Mouse (Mus musculus) kidney, adult 18-20 months (tissue): ENCODE results near the gene Pls1.

Source experiments
- DNase-seq: peaks from one replicate; pipeline ENCODE4 v3.0.0; 2021

The Pls1 gene

DNA sequence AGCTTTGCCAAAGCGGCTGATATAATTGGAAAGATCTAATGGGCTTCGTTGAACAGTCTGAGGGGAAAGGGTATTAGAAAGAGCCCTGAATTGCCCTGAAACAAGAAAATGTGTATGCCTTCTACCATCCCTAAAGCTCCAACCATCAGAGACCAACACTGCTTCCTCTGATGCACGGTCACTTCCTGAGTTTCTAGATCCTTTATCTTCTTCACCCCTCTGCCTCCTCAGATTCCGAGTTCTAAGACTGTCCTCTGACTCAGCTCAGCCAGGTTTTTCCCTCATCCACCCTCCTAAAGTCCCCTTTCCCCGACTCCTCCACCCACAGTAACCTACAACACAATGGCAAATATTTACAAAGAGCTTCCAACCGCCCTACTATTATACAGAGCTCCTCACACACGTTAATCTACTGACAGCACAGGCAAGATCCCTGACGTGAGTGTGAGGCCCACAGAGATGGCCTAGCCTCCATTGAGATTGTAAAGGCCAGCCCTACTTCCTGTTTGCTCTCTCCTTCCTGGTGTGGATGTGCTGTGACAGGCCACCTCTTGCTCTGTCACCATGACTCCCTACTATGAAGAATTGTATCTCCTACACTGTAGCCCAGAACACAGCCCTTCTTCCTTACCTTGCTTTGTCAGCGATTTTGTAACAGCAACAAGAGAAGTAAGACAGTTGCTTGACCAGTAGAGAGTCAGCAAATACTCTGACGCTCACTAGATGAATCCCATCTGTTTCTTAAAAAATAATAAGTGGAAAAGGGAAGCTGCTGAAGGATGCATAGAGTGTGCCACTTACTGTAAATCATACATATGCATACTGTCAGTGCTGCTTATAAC is 43.3 kb downstream of the Pls1 start:
- no peak for DNase-seq

DNA sequence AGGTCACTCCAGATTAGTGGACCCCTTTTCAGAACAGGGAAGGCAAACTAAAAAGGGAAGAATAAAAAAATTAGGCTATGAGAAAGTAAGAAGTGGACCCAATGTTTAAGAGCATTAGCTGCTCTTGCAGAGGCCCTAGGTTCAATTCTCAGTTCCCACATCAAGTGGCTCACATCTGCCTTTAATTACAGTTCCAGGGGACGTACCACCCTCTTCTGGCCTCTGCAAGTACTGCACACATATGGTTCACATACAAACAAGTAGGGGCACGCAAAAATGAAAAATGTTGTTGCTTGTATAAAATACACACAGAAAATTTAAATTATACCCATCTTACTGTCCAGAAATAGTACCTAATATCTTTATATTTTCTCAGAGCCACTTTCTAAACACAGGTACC is 48.8 kb downstream of the Pls1 start:
- DNase-seq: no peak

DNA sequence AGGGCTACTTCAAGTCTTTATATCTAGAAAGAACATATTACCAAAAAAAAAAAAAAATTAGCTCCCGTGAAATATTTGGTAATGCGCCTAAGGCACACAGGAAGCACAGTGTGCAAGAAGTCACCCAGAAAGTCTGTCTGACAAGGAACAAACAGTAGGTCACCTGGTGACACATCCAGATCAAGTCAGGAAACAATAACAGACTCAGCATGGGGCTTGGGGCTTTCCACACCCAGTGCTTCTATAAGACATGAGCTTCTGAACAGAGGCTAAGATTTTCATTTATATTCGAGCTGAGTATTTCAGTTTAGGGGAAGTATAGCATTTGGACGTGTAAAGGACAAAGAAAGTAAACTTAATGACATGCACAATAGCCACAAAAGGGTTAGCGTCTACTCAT is 49.3 kb downstream of the Pls1 start:
- DNase-seq: no peak

- peak; percentile 49 for DNase-seq
These were observed 49.9 kb downstream of the Pls1 start for GRCm38 (mm10) chr9:95795077-95795784.

DNA sequence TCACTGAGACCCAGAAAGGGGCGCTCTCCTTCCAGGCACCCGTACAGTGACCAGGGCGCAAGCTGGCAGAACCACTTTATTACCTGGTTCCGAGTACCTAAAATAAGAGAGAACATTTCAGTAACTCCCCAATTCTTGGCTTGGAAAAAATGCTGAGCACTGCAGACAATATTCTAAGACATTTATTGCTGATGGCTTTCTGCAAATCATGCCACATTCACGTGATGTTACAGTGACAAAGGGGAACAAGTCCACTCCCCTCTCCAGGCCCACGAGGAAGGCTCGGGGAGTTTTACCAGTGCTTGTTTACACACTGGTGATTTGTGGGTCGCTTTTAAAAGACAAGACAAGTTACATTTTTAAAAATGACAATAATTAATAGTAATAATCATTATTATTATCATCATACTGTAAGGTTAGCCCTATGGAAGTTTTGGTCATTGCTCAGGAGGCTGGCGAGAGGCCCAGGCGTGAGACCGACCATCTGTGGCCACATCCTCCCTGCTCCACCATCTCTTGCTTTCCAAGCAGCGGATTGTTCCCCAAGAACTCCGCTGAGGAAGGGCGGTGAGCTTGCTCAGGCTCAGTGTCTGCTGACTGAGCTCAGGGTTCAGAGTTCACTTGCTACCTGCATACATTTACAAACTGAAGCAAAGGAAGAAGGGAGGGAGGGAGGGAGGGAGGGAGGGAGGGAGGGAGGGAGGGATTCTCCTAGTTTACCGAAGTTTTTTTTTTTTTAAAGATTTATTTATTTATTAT is 50.9 kb downstream of the Pls1 start:
- peak; percentile 58 for DNase-seq

GRCm38 (mm10) chr9:95784888-95785511 is 60.1 kb downstream of the Pls1 start:
- no peak for DNase-seq

- DNase-seq: no peak
These were observed 61.3 kb downstream of the Pls1 start for GRCm38 (mm10) chr9:95783646-95784293.

- no peak for DNase-seq
These were observed 73.4 kb downstream of the Pls1 start for GRCm38 (mm10) chr9:95771671-95772070.

DNA sequence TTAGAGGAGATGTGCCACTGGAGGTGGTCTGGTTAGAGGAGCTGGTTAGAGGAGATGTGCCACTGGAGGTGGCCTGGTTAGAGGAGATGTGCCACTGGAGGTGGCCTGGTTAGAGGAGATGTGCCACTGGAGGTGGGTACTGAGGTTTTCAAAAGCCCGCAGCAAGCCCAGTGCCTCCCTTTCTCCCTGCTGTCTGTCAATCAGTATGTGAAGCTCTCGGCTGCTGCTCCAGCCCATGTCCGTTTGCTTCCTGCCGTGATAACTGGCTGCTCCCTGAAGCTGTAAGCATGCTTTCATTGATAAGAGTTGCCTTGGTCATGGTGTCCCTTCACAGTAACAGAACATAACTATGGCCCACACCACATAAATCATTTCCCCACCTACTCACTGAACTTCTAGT is 81.9 kb downstream of the Pls1 start:
- no peak for DNase-seq

GRCm38 (mm10) chr9:95762228-95762627 is 82.9 kb downstream of the Pls1 start:
- no peak for DNase-seq

GRCm38 (mm10) chr9:95761381-95761780 is 83.7 kb downstream of the Pls1 start:
- DNase-seq: peak; percentile 32

DNA sequence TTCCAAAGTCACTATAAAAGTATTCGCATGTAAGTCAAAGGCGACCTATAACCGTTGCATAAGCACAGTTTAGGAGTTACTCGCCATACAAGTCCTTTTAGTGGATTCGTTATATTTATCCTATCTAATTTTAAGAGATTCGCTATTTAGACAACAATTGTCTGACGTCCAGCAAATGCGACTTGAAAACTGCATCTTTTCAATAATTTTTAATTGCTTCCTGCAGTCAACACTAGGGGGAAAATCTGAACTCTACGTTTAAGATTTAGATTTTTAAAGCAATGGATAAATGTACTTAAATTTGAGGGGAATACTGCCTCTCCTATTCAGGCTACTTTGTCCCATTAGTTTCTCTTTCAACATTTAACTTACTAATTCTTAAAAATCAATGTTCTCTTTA is 94.4 kb downstream of the Pls1 start:
- DNase-seq: no peak

DNA sequence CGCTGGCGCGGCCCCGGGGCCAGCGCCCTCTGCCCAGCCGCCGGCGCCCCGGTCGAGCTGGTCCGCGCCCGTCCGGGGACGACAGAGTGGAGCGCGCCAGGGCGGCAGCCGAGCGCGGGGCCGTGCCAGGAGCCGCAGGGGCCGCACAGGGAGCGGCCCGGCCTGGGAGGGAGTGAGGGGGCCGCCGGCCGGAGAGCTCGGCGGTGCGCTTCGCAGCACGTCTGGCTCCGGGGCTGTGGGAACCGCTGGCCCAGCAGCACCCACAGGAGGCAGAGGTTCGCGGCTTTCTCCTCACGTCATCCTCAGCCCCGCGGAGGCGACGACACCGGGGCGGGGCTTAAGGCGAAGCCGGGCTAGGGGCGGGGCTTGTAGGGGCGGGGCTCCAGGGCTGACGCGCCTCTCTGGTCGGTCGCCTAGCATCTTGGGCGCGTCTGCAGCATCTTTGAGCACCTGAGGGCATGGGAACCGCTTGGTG is 95.0 kb downstream of the Pls1 start, which contains the start of gene Trpc1:
Trpc1 (minus strand) TSS at position 339 of the 475 bp plus-strand sequence.
- DNase-seq: peak; percentile 85

DNA sequence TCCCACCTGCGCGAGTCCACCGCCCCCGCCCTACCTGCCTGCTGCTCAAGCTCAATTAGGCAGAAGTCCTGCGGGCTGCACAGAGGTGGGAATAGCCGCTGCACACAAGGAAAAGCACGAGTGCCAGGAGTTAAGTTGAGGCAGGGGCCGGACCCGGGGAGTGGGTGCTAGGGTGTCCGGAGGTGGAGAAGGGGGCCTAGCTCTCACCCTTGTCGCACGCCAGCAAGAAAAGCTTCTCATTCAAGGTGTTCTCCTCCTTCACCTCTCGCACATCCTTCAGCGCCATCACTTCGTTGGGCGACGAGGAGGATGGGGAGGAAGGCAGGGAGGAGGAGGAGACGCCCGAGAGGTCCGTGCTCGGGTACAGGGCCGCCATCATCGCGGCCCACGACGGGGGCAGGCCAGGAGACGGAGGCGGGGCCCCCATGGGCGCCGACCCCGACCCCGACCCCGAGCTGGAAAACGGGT is 95.6 kb downstream of the Pls1 start:
- peak; percentile 48 for DNase-seq

DNA sequence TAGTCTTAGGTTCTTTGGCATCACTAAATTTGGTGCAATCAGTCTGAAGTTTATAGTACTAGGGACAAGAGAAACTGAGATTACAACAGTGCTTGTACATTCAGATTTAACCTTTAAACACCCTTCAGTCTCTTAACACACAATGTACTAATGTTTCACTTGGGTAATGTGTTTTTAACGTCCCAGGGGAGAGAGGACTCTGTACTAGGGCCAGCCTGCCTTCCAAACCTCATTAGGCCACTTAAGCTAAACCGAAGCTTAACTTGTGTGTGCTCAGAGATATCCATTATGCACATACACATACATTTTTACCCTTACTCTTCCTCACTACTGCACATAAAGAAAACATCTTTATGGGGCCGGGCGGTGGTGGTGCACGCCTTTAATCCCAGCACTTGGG is 97.8 kb downstream of the Pls1 start:
- no peak for DNase-seq

- DNase-seq: peak; percentile 21
These were observed 100.1 kb downstream of the Pls1 start for GRCm38 (mm10) chr9:95744845-95745613.

- DNase-seq: no peak
These were observed 108.9 kb downstream of the Pls1 start for GRCm38 (mm10) chr9:95736238-95736637.

DNA sequence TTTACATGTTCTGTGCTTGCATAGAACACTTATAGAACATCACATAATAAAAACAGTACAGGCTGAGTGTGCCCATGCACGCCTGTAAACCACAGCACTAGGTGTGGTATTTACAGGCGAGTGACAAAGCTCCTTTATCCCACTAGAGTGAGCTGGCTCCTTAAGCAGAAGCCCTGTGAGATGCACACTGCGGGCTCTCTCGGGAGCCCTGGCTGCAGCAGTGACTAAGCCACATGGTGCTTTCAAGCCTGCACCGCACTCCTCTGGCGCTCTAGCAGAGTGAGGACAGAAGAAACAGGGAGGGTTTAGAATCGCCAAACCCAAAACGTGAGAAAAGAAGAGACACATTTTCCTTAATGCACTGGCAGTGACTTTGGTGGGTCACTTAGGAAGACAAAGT is 132.5 kb downstream of the Pls1 start:
- DNase-seq: no peak

DNA sequence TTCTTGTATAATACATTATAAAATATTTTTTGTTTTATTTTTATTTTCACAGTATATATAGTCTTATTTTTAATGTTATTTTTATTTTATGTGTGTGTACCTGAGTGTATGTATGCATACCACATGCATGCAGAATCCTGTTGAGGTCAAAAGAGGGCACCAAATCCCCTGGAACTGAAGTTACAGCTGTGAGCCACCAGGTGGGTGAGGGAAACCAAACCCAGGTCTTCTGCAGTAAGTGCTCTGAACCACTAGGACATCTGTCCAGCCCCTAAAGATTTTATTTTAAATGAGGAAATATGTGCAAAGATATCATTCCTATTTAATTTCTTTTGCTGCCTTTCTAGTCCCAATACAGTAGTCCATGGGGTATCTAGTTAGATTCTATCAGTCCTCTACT is 136.2 kb downstream of the Pls1 start:
- no peak for DNase-seq

GRCm38 (mm10) chr9:95705371-95705770 is 139.7 kb downstream of the Pls1 start:
- no peak for DNase-seq

DNA sequence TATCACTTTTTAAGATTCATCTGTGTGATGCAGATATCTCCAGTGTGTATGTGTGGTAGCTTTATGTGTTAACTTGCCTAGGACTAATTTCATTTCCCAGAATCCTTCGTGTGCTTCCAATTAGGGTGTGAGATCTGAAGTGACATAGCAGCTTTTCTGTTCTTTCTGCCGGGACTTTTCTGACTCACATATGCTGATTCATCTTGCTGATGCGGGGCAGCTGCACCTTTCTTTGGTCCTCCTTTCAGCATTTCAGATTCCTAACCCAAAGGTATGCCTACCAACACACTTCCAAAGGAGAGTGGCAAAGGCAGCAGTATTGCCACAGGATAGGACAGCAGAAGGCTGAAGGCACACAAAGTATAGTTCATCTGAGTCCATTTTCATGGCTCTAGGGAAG is 141.0 kb downstream of the Pls1 start:
- DNase-seq: no peak
